Mouse (Mus musculus) stomach, embryonic 14.5 days (tissue): ENCODE measurements around the gene Dmrta2. TPM values are rescaled to one million over a fixed set of nuclear protein-coding genes. Genes with fewer than 3 reads are reported as not detected.
A peak's percentile ranks its signal among the peaks of the same experiment; 100 is the strongest.

ENCODE experiments used
- ATAC-seq: fragments of 200-750 bp; cut with Nextera tagmentation; 2 replicates; pipeline ENCODE4 v1.8.0; 2017; ENCODE audit warnings: low read depth, moderate TSS enrichment; ENCODE audit not compliant: insufficient number of reproducible peaks, insufficient read depth, low FRiP score
- H3K27ac ChIP-seq: fragments of 300-500 bp; sonication (generic); 2 replicates; pipeline ENCODE4 v1.5.1; 2014; ENCODE audit warnings: mild to moderate bottlenecking, low read length, moderate library complexity, mixed read lengths
- H3K27me3 ChIP-seq: fragments of 300-500 bp; sonication (generic); 2 replicates; pipeline ENCODE4 v1.6.1; 2014; ENCODE audit warnings: low read length, control low read depth, mixed read lengths; ENCODE audit not compliant: control insufficient read depth, insufficient read depth
- H3K36me3 ChIP-seq: fragments of 300-500 bp; sonication (generic); 2 replicates; pipeline ENCODE4 v1.6.1; 2014; ENCODE audit warnings: mild to moderate bottlenecking, control low read depth, low read length, moderate library complexity, mixed read lengths; ENCODE audit not compliant: control insufficient read depth, insufficient read depth
- H3K4me1 ChIP-seq: fragments of 300-500 bp; sonication (generic); 2 replicates; pipeline ENCODE4 v1.6.1; 2014; ENCODE audit warnings: low read length, control low read depth, mixed read lengths; ENCODE audit not compliant: control insufficient read depth, insufficient read depth
- H3K4me2 ChIP-seq: fragments of 300-500 bp; sonication (generic); replicated peaks from 2 replicates; pipeline ENCODE4 v1.6.1; 2014; ENCODE audit warnings: low read depth, low read length, control low read depth
- H3K4me3 ChIP-seq: fragments of 300-500 bp; sonication (generic); 2 replicates; pipeline ENCODE4 v1.5.1; 2014; ENCODE audit warnings: low read depth, low read length, control low read depth
- H3K9ac ChIP-seq: fragments of 300-500 bp; sonication (generic); replicated peaks from 2 replicates; pipeline ENCODE4 v1.6.1; 2014; ENCODE audit warnings: low read depth, mild to moderate bottlenecking, control low read depth, low read length, moderate library complexity, mixed read lengths
- H3K9me3 ChIP-seq: fragments of 300-500 bp; sonication (generic); 2 replicates; pipeline ENCODE4 v1.6.1; 2016; ENCODE audit warnings: low read depth, low read length, control low read depth; ENCODE audit not compliant: control insufficient read depth
- WGBS: fragments of 180-500 bp; shearing (Covaris S2); extraction: QIAGEN DNeasy Blood & Tissue Kit; methylation state at CpG from one replicate; pipeline ENCODE4 v1.1.7; 2014; 5-methylcytosine and 5-hydroxymethylcytosine counted together
- polyA plus RNA-seq: library from polyadenylated mRNA; unstranded; fragments of >200 nt; fragmentation: Nextera tagmentation; extraction: Ambion mirVana; gene quantifications from 2 replicates; pipeline ENCODE4 v1.2.1, GENCODE M21; 2014

Dmrta2 gene
- polyA plus RNA-seq, 1 experiment from 2014 or later: 0.16 TPM

DNA sequence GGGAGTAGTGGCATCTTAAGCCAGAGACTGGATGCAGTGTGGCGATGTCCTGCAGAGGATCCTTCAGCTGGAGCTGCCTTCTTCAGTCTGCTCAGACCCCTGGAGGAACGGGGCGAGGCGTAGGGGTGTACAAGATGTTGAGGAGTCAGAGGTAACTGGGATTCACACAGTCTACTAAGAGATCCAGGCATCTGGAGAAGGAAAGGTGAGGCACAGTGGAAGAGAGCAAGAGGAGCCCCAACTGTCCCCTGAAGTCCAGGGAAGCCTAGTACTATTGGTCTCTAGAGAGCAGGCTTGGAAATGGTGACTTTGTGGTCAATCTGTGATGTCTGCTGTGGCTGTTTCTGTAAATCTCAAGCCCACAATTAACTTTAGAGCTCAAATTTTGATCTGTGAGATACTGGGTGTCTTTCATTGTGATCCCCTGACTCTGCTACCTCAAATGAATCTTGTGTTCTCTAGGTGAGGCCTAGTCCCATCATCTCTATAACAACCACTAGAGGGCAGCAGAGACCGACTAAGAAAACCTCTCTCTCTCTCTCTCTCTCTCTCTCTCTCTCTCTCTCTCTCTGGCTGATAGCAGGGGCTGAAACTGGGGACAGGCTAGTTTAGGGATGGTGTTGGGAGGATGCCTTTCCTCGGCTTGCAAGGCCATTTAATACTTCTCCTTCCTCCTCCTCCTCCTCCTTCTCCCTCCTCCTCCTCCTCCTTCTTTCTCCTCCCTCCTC is 50.8 kb downstream of the Dmrta2 start:
- Histone ChIP-seq H3K27ac (no peak overlapping the region), H3K27me3 (no peaks in the 10 kb centered on the region), H3K4me1 (no peaks in the 10 kb centered on the region), H3K9me3 (no peaks in the 10 kb centered on the region), H3K4me2 (no peak overlapping the region), H3K4me3 (no peak overlapping the region), H3K36me3 (no peaks in the 10 kb centered on the region), H3K9ac (no peak overlapping the region)
- ATAC-seq: peak; percentile 43; the same call in 1 of the 2 replicates
- WGBS: 51% methylated on average over 6 of the region's 6 CpGs

- 86% methylated on average over 1 of the region's 1 CpGs for WGBS
- no peak for ATAC-seq
- Histone ChIP-seq H3K9me3 (no peaks in the 10 kb centered on the region), H3K27ac (no peak overlapping the region), H3K9ac (no peak overlapping the region), H3K27me3 (no peaks in the 10 kb centered on the region), H3K4me3 (no peak overlapping the region), H3K4me2 (no peak overlapping the region), H3K4me1 (no peaks in the 10 kb centered on the region), H3K36me3 (no peaks in the 10 kb centered on the region)
Observed at GRCm38 (mm10) chr4:110029446-110029845, 51.6 kb downstream of the Dmrta2 start.
